Mouse (Mus musculus) bone marrow macrophage, adult 2 months (primary cell): Measurements from ENCODE around the gene A730009L09Rik.

Experiments
- CTCF ChIP-seq: IDR thresholded peaks from 2 replicates; pipeline ENCODE4 v1.5.1; 2012; ENCODE audit warnings: low read depth, mild to moderate bottlenecking, low read length, moderate library complexity
- POLR2A ChIP-seq: IDR thresholded peaks from 2 replicates; pipeline ENCODE4 v1.6.1; 2012; ENCODE audit warnings: mild to moderate bottlenecking, low read depth, low read length, borderline replicate concordance

- TF ChIP-seq POLR2A, result no peak
- no peak for TF ChIP-seq CTCF
These were observed 37.4 kb upstream of the A730009L09Rik start for GRCm38 (mm10) chr16:84477528-84477927.
